Mouse (Mus musculus): ENCODE measurements at regions not wholly inside any gene's neighbourhood (a gene's known extent, or its start where the extent isn't known, plus 50 kb on each side); places are given as distances from the start of the nearest gene placed in this dataset.

GRCm38 (mm10) chr2:137950931-137951330, 305.4 kb upstream of the Btbd3 start:
- H3K4me3 ChIP-seq (ENCODE audit: insufficient read depth, low read length) = no peak overlapping the region
- TF ChIP-seq POLR2A (IDR thresholded peaks at IDR 0.05; ENCODE audit: extremely low read depth, insufficient read depth, low read length) (no peak), CTCF (IDR thresholded peaks at IDR 0.05; ENCODE audit: extremely low read depth, insufficient read depth, low read length) (no peak)
- H3K27ac ChIP-seq (ENCODE audit: insufficient read depth, low read length) = no peak overlapping the region
- H3K4me1 ChIP-seq (ENCODE audit: control insufficient read depth, insufficient read depth, low read length) = no peaks in the 10 kb centered on the region; the same call in 1 of the 2 replicates

GRCm38 (mm10) chr2:137942753-137943152, 313.6 kb upstream of the Btbd3 start:
- TF ChIP-seq POLR2A (IDR thresholded peaks at IDR 0.05; ENCODE audit: extremely low read depth, insufficient read depth, low read length) (no peak), CTCF (IDR thresholded peaks at IDR 0.05; ENCODE audit: extremely low read depth, insufficient read depth, low read length) (peak; percentile 83)
- no peaks in the 10 kb centered on the region for H3K4me1 ChIP-seq (ENCODE audit: control insufficient read depth, insufficient read depth, low read length)
- no peak overlapping the region for H3K27ac ChIP-seq (ENCODE audit: insufficient read depth, low read length)
- H3K4me3 ChIP-seq (ENCODE audit: insufficient read depth, low read length) = no peak overlapping the region

- H3K4me1 ChIP-seq (ENCODE audit: control insufficient read depth, insufficient read depth, low read length) = no peaks in the 10 kb centered on the region
- no peak overlapping the region for H3K4me3 ChIP-seq (ENCODE audit: insufficient read depth, low read length)
- no peak for TF ChIP-seq CTCF (IDR thresholded peaks at IDR 0.05; ENCODE audit: extremely low read depth, insufficient read depth, low read length)
- no peak for TF ChIP-seq POLR2A (IDR thresholded peaks at IDR 0.05; ENCODE audit: extremely low read depth, insufficient read depth, low read length)
- H3K27ac ChIP-seq (ENCODE audit: insufficient read depth, low read length) = no peak overlapping the region
Measured at GRCm38 (mm10) chr2:137939591-137939990, 316.8 kb upstream of the Btbd3 start.

GRCm38 (mm10) chr2:137938831-137939480, 317.4 kb upstream of the Btbd3 start:
- no peak for TF ChIP-seq CTCF (IDR thresholded peaks at IDR 0.05; ENCODE audit: extremely low read depth, insufficient read depth, low read length)
- no peak for TF ChIP-seq POLR2A (IDR thresholded peaks at IDR 0.05; ENCODE audit: extremely low read depth, insufficient read depth, low read length)
- Histone ChIP-seq H3K4me1 (ENCODE audit: control insufficient read depth, insufficient read depth, low read length) (no peaks in the 10 kb centered on the region), H3K4me3 (ENCODE audit: insufficient read depth, low read length) (no peak overlapping the region), H3K27ac (ENCODE audit: insufficient read depth, low read length) (no peak overlapping the region)

- Histone ChIP-seq H3K27ac (ENCODE audit: insufficient read depth, low read length) (no peak overlapping the region), H3K4me3 (ENCODE audit: insufficient read depth, low read length) (no peak overlapping the region), H3K4me1 (ENCODE audit: control insufficient read depth, insufficient read depth, low read length) (no peaks in the 10 kb centered on the region)
- TF ChIP-seq POLR2A (IDR thresholded peaks at IDR 0.05; ENCODE audit: extremely low read depth, insufficient read depth, low read length) = no peak
- no peak for TF ChIP-seq CTCF (IDR thresholded peaks at IDR 0.05; ENCODE audit: extremely low read depth, insufficient read depth, low read length)
Measured at GRCm38 (mm10) chr2:137936613-137937012, 319.8 kb upstream of the Btbd3 start.

- no peak overlapping the region for H3K27ac ChIP-seq (ENCODE audit: insufficient read depth, low read length)
- no peak overlapping the region for H3K4me3 ChIP-seq (ENCODE audit: insufficient read depth, low read length)
- TF ChIP-seq POLR2A (IDR thresholded peaks at IDR 0.05; ENCODE audit: extremely low read depth, insufficient read depth, low read length) (no peak), CTCF (IDR thresholded peaks at IDR 0.05; ENCODE audit: extremely low read depth, insufficient read depth, low read length) (no peak)
- H3K4me1 ChIP-seq (ENCODE audit: control insufficient read depth, insufficient read depth, low read length) = no peaks in the 10 kb centered on the region
Measured at GRCm38 (mm10) chr2:137932931-137933330, 323.4 kb upstream of the Btbd3 start.

- Histone ChIP-seq H3K27ac (ENCODE audit: insufficient read depth, low read length) (no peak overlapping the region), H3K4me1 (ENCODE audit: control insufficient read depth, insufficient read depth, low read length) (no peaks in the 10 kb centered on the region), H3K4me3 (ENCODE audit: insufficient read depth, low read length) (no peak overlapping the region)
- TF ChIP-seq POLR2A (IDR thresholded peaks at IDR 0.05; ENCODE audit: extremely low read depth, insufficient read depth, low read length) = no peak
- TF ChIP-seq CTCF (IDR thresholded peaks at IDR 0.05; ENCODE audit: extremely low read depth, insufficient read depth, low read length) = no peak
Measured at GRCm38 (mm10) chr2:137932488-137932887, 323.9 kb upstream of the Btbd3 start.

GRCm38 (mm10) chr2:137925488-137925887, 330.9 kb upstream of the Btbd3 start:
- Histone ChIP-seq H3K4me1 (ENCODE audit: control insufficient read depth, insufficient read depth, low read length) (no peaks in the 10 kb centered on the region), H3K4me3 (ENCODE audit: insufficient read depth, low read length) (no peak overlapping the region)
- TF ChIP-seq POLR2A (IDR thresholded peaks at IDR 0.05; ENCODE audit: extremely low read depth, insufficient read depth, low read length) (no peak), CTCF (IDR thresholded peaks at IDR 0.05; ENCODE audit: extremely low read depth, insufficient read depth, low read length) (no peak)

GRCm38 (mm10) chr2:137924576-137924975, 331.8 kb upstream of the Btbd3 start:
- TF ChIP-seq CTCF (IDR thresholded peaks at IDR 0.05; ENCODE audit: extremely low read depth, insufficient read depth, low read length) (no peak), POLR2A (IDR thresholded peaks at IDR 0.05; ENCODE audit: extremely low read depth, insufficient read depth, low read length) (no peak)
- Histone ChIP-seq H3K4me3 (ENCODE audit: insufficient read depth, low read length) (no peak overlapping the region), H3K27ac (ENCODE audit: insufficient read depth, low read length) (no peak overlapping the region), H3K4me1 (ENCODE audit: control insufficient read depth, insufficient read depth, low read length) (no peaks in the 10 kb centered on the region)

More at GRCm38 (mm10) chr2:137925488-137925887, 330.9 kb upstream of the Btbd3 start:
- H3K27ac ChIP-seq (ENCODE audit: insufficient read depth, low read length) = no peak overlapping the region

- Histone ChIP-seq H3K27ac (ENCODE audit: insufficient read depth, low read length) (no peak overlapping the region), H3K4me3 (ENCODE audit: insufficient read depth, low read length) (no peak overlapping the region), H3K4me1 (ENCODE audit: control insufficient read depth, insufficient read depth, low read length) (no peaks in the 10 kb centered on the region)
- TF ChIP-seq POLR2A (IDR thresholded peaks at IDR 0.05; ENCODE audit: extremely low read depth, insufficient read depth, low read length) (no peak), CTCF (IDR thresholded peaks at IDR 0.05; ENCODE audit: extremely low read depth, insufficient read depth, low read length) (no peak)
Measured at GRCm38 (mm10) chr2:137898425-137898824, 357.9 kb upstream of the Btbd3 start.
